Mouse (Mus musculus): ENCODE results near the gene Foxo1. TPM values are rescaled to one million over a fixed set of nuclear protein-coding genes. Genes with fewer than 3 reads are reported as not detected.

Foxo1 gene
- total and polyA plus RNA-seq, 2 experiments from 2014 or later = 3.6 to 5.8 TPM

GRCm38 (mm10) chr3:52241062-52241461 lies 27.1 kb upstream of the Foxo1 start:
- Histone ChIP-seq H3K27ac (ENCODE audit: low read depth, low read length) (no peak overlapping the region), H3K4me2 (ENCODE audit: low read depth, low read length, poor library complexity, severe bottlenecking) (no peak overlapping the region), H3K9me3 (ENCODE audit: low read length) (no peaks in the 10 kb centered on the region), H3K36me3 (ENCODE audit: insufficient read depth, low read length) (no peaks in the 10 kb centered on the region), H3K27me3 (ENCODE audit: insufficient read depth, low read length) (no peaks in the 10 kb centered on the region), H3K4me1 (ENCODE audit: insufficient read depth, low read length) (no peaks in the 10 kb centered on the region), H3K9ac (replicated peaks; ENCODE audit: low read length, poor library complexity, severe bottlenecking) (no peak overlapping the region), H3K4me3 (ENCODE audit: low read depth, low read length) (no peak overlapping the region)
- ATAC-seq (ENCODE audit: low FRiP score) = no peak
- TF ChIP-seq CTCF (IDR thresholded peaks at IDR 0.05) = no peak
- WGBS = 80% methylated on average over 5 of the region's 5 CpGs
- no peak for DNase-seq (ENCODE audit: low spot score)

- no peak overlapping the region for H3K4me3 ChIP-seq (ENCODE audit: low read depth, low read length)
- no peak overlapping the region for H3K9ac ChIP-seq (replicated peaks; ENCODE audit: low read length, poor library complexity, severe bottlenecking)
- no peaks in the 10 kb centered on the region for H3K27me3 ChIP-seq (ENCODE audit: insufficient read depth, low read length)
- 43% methylated on average over 6 of the region's 6 CpGs for WGBS
- TF ChIP-seq CTCF (IDR thresholded peaks at IDR 0.05) = peak; percentile 93
- no peak overlapping the region for H3K4me2 ChIP-seq (ENCODE audit: low read depth, low read length, poor library complexity, severe bottlenecking)
- no peaks in the 10 kb centered on the region for H3K36me3 ChIP-seq (ENCODE audit: insufficient read depth, low read length)
- H3K27ac ChIP-seq (ENCODE audit: low read depth, low read length) = no peak overlapping the region
- H3K4me1 ChIP-seq (ENCODE audit: insufficient read depth, low read length) = no peaks in the 10 kb centered on the region
- peak; percentile 83 for ATAC-seq (ENCODE audit: low FRiP score)
- DNase-seq (ENCODE audit: low spot score) = peak; percentile 83
- H3K9me3 ChIP-seq (ENCODE audit: low read length) = no peaks in the 10 kb centered on the region
Measured at GRCm38 (mm10) chr3:52242457-52243105, 25.6 kb upstream of the Foxo1 start.

GRCm38 (mm10) chr3:52243271-52244021 lies 24.7 kb upstream of the Foxo1 start:
- H3K27me3 ChIP-seq (ENCODE audit: insufficient read depth, low read length) = no peaks in the 10 kb centered on the region
- H3K4me1 ChIP-seq (ENCODE audit: insufficient read depth, low read length) = no peaks in the 10 kb centered on the region
- no peaks in the 10 kb centered on the region for H3K9me3 ChIP-seq (ENCODE audit: low read length)
- no peak overlapping the region for H3K4me2 ChIP-seq (ENCODE audit: low read depth, low read length, poor library complexity, severe bottlenecking)
- WGBS = 49% methylated on average over 12 of the region's 12 CpGs
- no peak overlapping the region for H3K27ac ChIP-seq (ENCODE audit: low read depth, low read length)
- no peak overlapping the region for H3K9ac ChIP-seq (replicated peaks; ENCODE audit: low read length, poor library complexity, severe bottlenecking)
- no peaks in the 10 kb centered on the region for H3K36me3 ChIP-seq (ENCODE audit: insufficient read depth, low read length)
- no peak overlapping the region for H3K4me3 ChIP-seq (ENCODE audit: low read depth, low read length)
- no peak for ATAC-seq (ENCODE audit: low FRiP score)
- DNase-seq (ENCODE audit: low spot score) = peak; percentile 42
- TF ChIP-seq CTCF (IDR thresholded peaks at IDR 0.05) = peak; percentile 76

GRCm38 (mm10) chr3:52245996-52246830 lies 21.9 kb upstream of the Foxo1 start:
- DNase-seq (ENCODE audit: low spot score) (no peak), ATAC-seq (ENCODE audit: low FRiP score) (no peak)
- WGBS = 79% methylated on average over 12 of the region's 12 CpGs

GRCm38 (mm10) chr3:52251184-52251583 lies 17.0 kb upstream of the Foxo1 start:
- H3K9ac ChIP-seq (replicated peaks; ENCODE audit: low read length, poor library complexity, severe bottlenecking) = no peak overlapping the region
- ATAC-seq (ENCODE audit: low FRiP score) (no peak), DNase-seq (ENCODE audit: low spot score) (no peak)
- H3K4me1 ChIP-seq (ENCODE audit: insufficient read depth, low read length) = no peaks in the 10 kb centered on the region
- H3K27me3 ChIP-seq (ENCODE audit: insufficient read depth, low read length) = no peaks in the 10 kb centered on the region
- no peak; the same call in 1 of the 2 replicates for TF ChIP-seq CTCF (IDR thresholded peaks at IDR 0.05)
- no peaks in the 10 kb centered on the region for H3K9me3 ChIP-seq (ENCODE audit: low read length)
- H3K27ac ChIP-seq (ENCODE audit: low read depth, low read length) = no peak overlapping the region
- WGBS = 70% methylated on average over 1 of the region's 1 CpGs
- no peaks in the 10 kb centered on the region for H3K36me3 ChIP-seq (ENCODE audit: insufficient read depth, low read length)
- no peak overlapping the region for H3K4me3 ChIP-seq (ENCODE audit: low read depth, low read length)
- no peak overlapping the region for H3K4me2 ChIP-seq (ENCODE audit: low read depth, low read length, poor library complexity, severe bottlenecking)

More at GRCm38 (mm10) chr3:52245996-52246830, 21.9 kb upstream of the Foxo1 start:
- H3K9me3 ChIP-seq (ENCODE audit: low read length) = no peaks in the 10 kb centered on the region
- no peak overlapping the region for H3K9ac ChIP-seq (replicated peaks; ENCODE audit: low read length, poor library complexity, severe bottlenecking)
- H3K4me1 ChIP-seq (ENCODE audit: insufficient read depth, low read length) = no peaks in the 10 kb centered on the region
- H3K27ac ChIP-seq (ENCODE audit: low read depth, low read length) = no peak overlapping the region
- no peaks in the 10 kb centered on the region for H3K36me3 ChIP-seq (ENCODE audit: insufficient read depth, low read length)
- TF ChIP-seq CTCF (IDR thresholded peaks at IDR 0.05) = peak; percentile 61
- no peaks in the 10 kb centered on the region for H3K27me3 ChIP-seq (ENCODE audit: insufficient read depth, low read length)
- H3K4me2 ChIP-seq (ENCODE audit: low read depth, low read length, poor library complexity, severe bottlenecking) = no peak overlapping the region
- no peak overlapping the region for H3K4me3 ChIP-seq (ENCODE audit: low read depth, low read length)

Data from midbrain, postnatal 0 days (tissue).